Mouse (Mus musculus): ENCODE results near the gene Olfr788. TPM values are rescaled to one million over a fixed set of nuclear protein-coding genes. Genes with fewer than 3 reads are reported as not detected.

Olfr788 gene
- total RNA-seq, 1 experiment = not detected

- H3K36me3 ChIP-seq (ENCODE audit: control insufficient read depth, insufficient read depth, low read length, poor library complexity, severe bottlenecking) = no peaks in the 10 kb centered on the region
- no peaks in the 10 kb centered on the region for H3K9me3 ChIP-seq (ENCODE audit: control insufficient read depth, insufficient read depth, low read depth, low read length)
- in situ Hi-C loops (cut with MboI; ENCODE audit: low sequenced_read_pairs in 2 of 2, unreplicated experiment in 2 of 2) = no loop called here
- no peaks in the 10 kb centered on the region for H3K4me1 ChIP-seq (ENCODE audit: control insufficient read depth in 2 of 2, insufficient read depth in 2 of 2, low read length in 2 of 2, poor library complexity in 1 of 2)
- no peak overlapping the region for H3K4me3 ChIP-seq (ENCODE audit: insufficient read depth in 1 of 2, low read depth in 1 of 2, low read length in 2 of 2, poor library complexity in 1 of 2, severe bottlenecking in 1 of 2)
- no peak overlapping the region for H3K9ac ChIP-seq (ENCODE audit: insufficient read depth, low read depth, low read length, poor library complexity, severe bottlenecking)
- DNase-seq (ENCODE audit: low read depth, low spot score) = no peak
- TF ChIP-seq CHD2 (IDR thresholded peaks at IDR 0.05; ENCODE audit: low read depth, low read length) (no peak), ZNF384 (IDR thresholded peaks at IDR 0.05; ENCODE audit: low read depth, low read length) (no peak), HCFC1 (IDR thresholded peaks at IDR 0.05; ENCODE audit: borderline replicate concordance, insufficient read depth, low read length) (no peak), MAFK (IDR thresholded peaks at IDR 0.05; ENCODE audit: insufficient read depth, low read depth, low read length) (no peak), ZC3H11A (IDR thresholded peaks at IDR 0.05; ENCODE audit: borderline replicate concordance, low read depth, low read length) (no peak)
- no peak overlapping the region for H3K27ac ChIP-seq (ENCODE audit: insufficient read depth, low read depth, low read length, poor library complexity, severe bottlenecking)
Measured at GRCm38 (mm10) chr10:129473723-129474122, 2.9 kb downstream of the Olfr788 start.

GRCm38 (mm10) chr10:129484452-129484851 is 13.7 kb downstream of the Olfr788 start, which contains the start of gene Olfr789:
Olfr789 (plus strand) TSS chr10:129484752.
- no peaks in the 10 kb centered on the region for H3K9me3 ChIP-seq (ENCODE audit: control insufficient read depth, insufficient read depth, low read depth, low read length)
- no peak within 1 kb of the TSS for H3K9ac ChIP-seq (ENCODE audit: insufficient read depth, low read depth, low read length, poor library complexity, severe bottlenecking)
- in situ Hi-C loops (cut with MboI; ENCODE audit: low sequenced_read_pairs in 2 of 2, unreplicated experiment in 2 of 2) = no loop called here
- no peak within 1 kb of the TSS for H3K27ac ChIP-seq (ENCODE audit: insufficient read depth, low read depth, low read length, poor library complexity, severe bottlenecking)
- no peaks in the 10 kb centered on the region for H3K4me1 ChIP-seq (ENCODE audit: control insufficient read depth in 2 of 2, insufficient read depth in 2 of 2, low read length in 2 of 2, poor library complexity in 1 of 2)
- H3K36me3 ChIP-seq (ENCODE audit: control insufficient read depth, insufficient read depth, low read length, poor library complexity, severe bottlenecking) = no peaks in the 10 kb centered on the region
- H3K4me3 ChIP-seq (ENCODE audit: insufficient read depth in 1 of 2, low read depth in 1 of 2, low read length in 2 of 2, poor library complexity in 1 of 2, severe bottlenecking in 1 of 2) = no peak within 1 kb of the TSS
- no peak for DNase-seq (ENCODE audit: low read depth, low spot score)
- TF ChIP-seq HCFC1 (IDR thresholded peaks at IDR 0.05; ENCODE audit: borderline replicate concordance, insufficient read depth, low read length) (no peak), MAFK (IDR thresholded peaks at IDR 0.05; ENCODE audit: insufficient read depth, low read depth, low read length) (no peak), ZC3H11A (IDR thresholded peaks at IDR 0.05; ENCODE audit: borderline replicate concordance, low read depth, low read length) (no peak), CHD2 (IDR thresholded peaks at IDR 0.05; ENCODE audit: low read depth, low read length) (no peak), ZNF384 (IDR thresholded peaks at IDR 0.05; ENCODE audit: low read depth, low read length) (no peak)

- DNase-seq (ENCODE audit: low read depth, low spot score) = no peak
- no peaks in the 10 kb centered on the region for H3K4me1 ChIP-seq (ENCODE audit: control insufficient read depth in 2 of 2, insufficient read depth in 2 of 2, low read length in 2 of 2, poor library complexity in 1 of 2)
- no peak for TF ChIP-seq HCFC1 (IDR thresholded peaks at IDR 0.05; ENCODE audit: borderline replicate concordance, insufficient read depth, low read length)
- TF ChIP-seq MAFK (IDR thresholded peaks at IDR 0.05; ENCODE audit: insufficient read depth, low read depth, low read length) = no peak
- no peak for TF ChIP-seq ZNF384 (IDR thresholded peaks at IDR 0.05; ENCODE audit: low read depth, low read length)
- TF ChIP-seq ZC3H11A (IDR thresholded peaks at IDR 0.05; ENCODE audit: borderline replicate concordance, low read depth, low read length) = no peak
- no peak for TF ChIP-seq CHD2 (IDR thresholded peaks at IDR 0.05; ENCODE audit: low read depth, low read length)
- no peak overlapping the region for H3K27ac ChIP-seq (ENCODE audit: insufficient read depth, low read depth, low read length, poor library complexity, severe bottlenecking)
- no peaks in the 10 kb centered on the region for H3K9me3 ChIP-seq (ENCODE audit: control insufficient read depth, insufficient read depth, low read depth, low read length)
- no peak overlapping the region for H3K9ac ChIP-seq (ENCODE audit: insufficient read depth, low read depth, low read length, poor library complexity, severe bottlenecking)
- in situ Hi-C loops (cut with MboI; ENCODE audit: low sequenced_read_pairs in 2 of 2, unreplicated experiment in 2 of 2) = no loop called here
- H3K36me3 ChIP-seq (ENCODE audit: control insufficient read depth, insufficient read depth, low read length, poor library complexity, severe bottlenecking) = no peaks in the 10 kb centered on the region
- no peak overlapping the region for H3K4me3 ChIP-seq (ENCODE audit: insufficient read depth in 1 of 2, low read depth in 1 of 2, low read length in 2 of 2, poor library complexity in 1 of 2, severe bottlenecking in 1 of 2)
Measured at GRCm38 (mm10) chr10:129490101-129490500, 19.3 kb downstream of the Olfr788 start.

GRCm38 (mm10) chr10:129498192-129498591 is 27.4 kb downstream of the Olfr788 start, which contains the start of gene Olfr790:
Olfr790 (plus strand) TSS chr10:129498492.
- H3K36me3 ChIP-seq (ENCODE audit: control insufficient read depth, insufficient read depth, low read length, poor library complexity, severe bottlenecking) = no peaks in the 10 kb centered on the region
- TF ChIP-seq CHD2 (IDR thresholded peaks at IDR 0.05; ENCODE audit: low read depth, low read length) (no peak), MAFK (IDR thresholded peaks at IDR 0.05; ENCODE audit: insufficient read depth, low read depth, low read length) (no peak), ZC3H11A (IDR thresholded peaks at IDR 0.05; ENCODE audit: borderline replicate concordance, low read depth, low read length) (no peak), HCFC1 (IDR thresholded peaks at IDR 0.05; ENCODE audit: borderline replicate concordance, insufficient read depth, low read length) (no peak), ZNF384 (IDR thresholded peaks at IDR 0.05; ENCODE audit: low read depth, low read length) (no peak)
- H3K9me3 ChIP-seq (ENCODE audit: control insufficient read depth, insufficient read depth, low read depth, low read length) = no peaks in the 10 kb centered on the region
- no peak within 1 kb of the TSS for H3K9ac ChIP-seq (ENCODE audit: insufficient read depth, low read depth, low read length, poor library complexity, severe bottlenecking)
- H3K27ac ChIP-seq (ENCODE audit: insufficient read depth, low read depth, low read length, poor library complexity, severe bottlenecking) = no peak within 1 kb of the TSS
- H3K4me1 ChIP-seq (ENCODE audit: control insufficient read depth in 2 of 2, insufficient read depth in 2 of 2, low read length in 2 of 2, poor library complexity in 1 of 2) = no peaks in the 10 kb centered on the region
- no peak for DNase-seq (ENCODE audit: low read depth, low spot score)
- in situ Hi-C loops (cut with MboI; ENCODE audit: low sequenced_read_pairs in 2 of 2, unreplicated experiment in 2 of 2) = no loop called here
- no peak within 1 kb of the TSS for H3K4me3 ChIP-seq (ENCODE audit: insufficient read depth in 1 of 2, low read depth in 1 of 2, low read length in 2 of 2, poor library complexity in 1 of 2, severe bottlenecking in 1 of 2)

- DNase-seq (ENCODE audit: low read depth, low spot score) = no peak
- Histone ChIP-seq H3K9me3 (ENCODE audit: control insufficient read depth, insufficient read depth, low read depth, low read length) (no peaks in the 10 kb centered on the region), H3K4me3 (ENCODE audit: insufficient read depth in 1 of 2, low read depth in 1 of 2, low read length in 2 of 2, poor library complexity in 1 of 2, severe bottlenecking in 1 of 2) (no peak within 1 kb of the TSS), H3K9ac (ENCODE audit: insufficient read depth, low read depth, low read length, poor library complexity, severe bottlenecking) (no peak within 1 kb of the TSS), H3K36me3 (ENCODE audit: control insufficient read depth, insufficient read depth, low read length, poor library complexity, severe bottlenecking) (no peaks in the 10 kb centered on the region), H3K4me1 (ENCODE audit: control insufficient read depth in 2 of 2, insufficient read depth in 2 of 2, low read length in 2 of 2, poor library complexity in 1 of 2) (no peaks in the 10 kb centered on the region), H3K27ac (ENCODE audit: insufficient read depth, low read depth, low read length, poor library complexity, severe bottlenecking) (no peak within 1 kb of the TSS)
- TF ChIP-seq ZC3H11A (IDR thresholded peaks at IDR 0.05; ENCODE audit: borderline replicate concordance, low read depth, low read length) (no peak), MAFK (IDR thresholded peaks at IDR 0.05; ENCODE audit: insufficient read depth, low read depth, low read length) (no peak), CHD2 (IDR thresholded peaks at IDR 0.05; ENCODE audit: low read depth, low read length) (no peak), HCFC1 (IDR thresholded peaks at IDR 0.05; ENCODE audit: borderline replicate concordance, insufficient read depth, low read length) (no peak), ZNF384 (IDR thresholded peaks at IDR 0.05; ENCODE audit: low read depth, low read length) (no peak)
- in situ Hi-C loops (cut with MboI; ENCODE audit: low sequenced_read_pairs in 2 of 2, unreplicated experiment in 2 of 2) = no loop called here
Measured at GRCm38 (mm10) chr10:129521492-129521891, 50.7 kb downstream of the Olfr788 start, which contains the start of gene Olfr791. Olfr791 (plus strand) TSS chr10:129521792.
